Mouse (Mus musculus): ENCODE results near the gene C130026I21Rik.
"Not testable (repeated sequence)": the region's sequence is repeated elsewhere in the genome, so short reads cannot be mapped to it uniquely, and the experiment has no call there.

C130026I21Rik gene

DNA sequence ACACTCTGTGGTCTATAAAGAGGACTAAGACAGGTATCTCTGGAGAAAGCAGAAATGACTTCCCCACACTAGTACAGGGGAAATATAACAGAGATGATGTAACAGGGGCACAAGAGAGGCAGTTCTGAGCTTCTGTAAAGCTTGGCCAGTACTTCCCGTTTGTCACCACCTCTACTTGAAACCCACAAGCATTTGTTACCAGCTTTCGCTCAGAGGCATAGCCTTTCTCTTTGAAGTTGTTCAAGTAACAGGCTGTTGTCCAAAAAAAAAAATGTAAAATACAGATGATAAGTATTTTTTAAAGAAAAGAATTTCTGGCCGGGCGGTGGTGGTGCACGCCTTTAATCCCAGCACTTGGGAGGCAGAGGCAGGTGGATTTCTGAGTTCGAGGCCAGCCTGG, 236.8 kb downstream of the C130026I21Rik start:
- not testable (repeated sequence) for DNase-seq (ENCODE audit: low read depth, low spot score)

- not testable (repeated sequence) for DNase-seq (ENCODE audit: low read depth, low spot score)
These were observed 240.2 kb downstream of the C130026I21Rik start for GRCm38 (mm10) chr1:85030211-85030610.

DNA sequence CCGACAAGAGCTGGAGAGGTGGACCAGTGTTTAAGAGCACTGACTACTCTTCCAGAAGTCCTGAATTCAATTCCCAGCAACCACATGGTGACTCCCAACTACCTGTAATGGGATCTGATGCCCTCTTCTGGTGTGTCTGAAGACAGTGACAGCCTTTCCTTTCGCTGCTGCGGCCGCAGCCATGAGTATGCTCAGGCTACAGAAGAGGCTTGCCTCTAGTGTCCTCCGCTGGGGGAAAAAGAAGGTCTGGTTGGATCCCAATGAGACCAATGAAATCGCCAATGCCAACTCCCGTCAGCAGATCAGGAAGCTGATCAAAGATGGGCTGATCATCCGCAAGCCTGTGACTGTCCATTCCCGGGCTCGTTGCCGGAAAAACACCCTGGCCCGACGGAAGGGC, 258.4 kb downstream of the C130026I21Rik start:
- not testable (repeated sequence) for DNase-seq (ENCODE audit: low read depth, low spot score)

DNA sequence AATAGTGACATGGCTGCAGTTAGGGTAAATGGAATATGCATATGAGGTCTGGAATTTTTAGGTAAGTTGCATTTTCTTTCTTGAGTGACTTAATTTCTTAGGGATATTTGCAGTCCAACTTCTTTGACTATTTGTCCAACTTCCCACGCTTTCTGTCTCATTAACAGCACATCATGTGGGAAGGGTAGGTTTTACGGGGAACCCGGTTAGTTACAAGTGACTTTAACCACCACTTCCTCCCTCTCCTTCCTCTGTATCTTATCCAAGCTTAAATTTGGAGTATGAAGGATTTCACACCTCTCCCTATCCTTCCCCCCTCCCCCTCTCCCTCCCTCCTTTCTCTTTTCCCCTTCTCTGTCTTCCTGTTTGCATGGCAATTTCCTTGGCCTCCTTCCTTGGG, 259.4 kb downstream of the C130026I21Rik start:
- not testable (repeated sequence) for DNase-seq (ENCODE audit: low read depth, low spot score)

DNA sequence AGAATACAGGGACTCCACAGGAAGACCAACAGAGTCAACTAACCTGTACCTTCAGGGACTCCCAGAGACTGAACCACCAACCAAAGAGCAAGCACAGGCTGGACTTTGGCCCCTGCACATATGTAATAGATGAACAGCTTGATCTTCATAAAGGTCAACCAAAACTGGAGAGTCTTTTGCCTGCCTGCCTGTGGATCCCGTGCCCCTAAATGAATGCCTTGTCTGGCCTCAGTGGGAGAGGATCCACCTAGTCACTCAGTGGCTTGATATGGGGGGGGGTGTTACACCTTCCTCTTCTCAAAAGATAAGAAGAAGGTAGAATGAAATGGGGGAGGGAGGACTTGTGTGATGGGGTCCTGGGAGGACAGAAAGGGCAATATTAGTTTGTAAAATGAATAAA, 262.6 kb downstream of the C130026I21Rik start:
- DNase-seq (ENCODE audit: low read depth, low spot score): not testable (repeated sequence)

DNA sequence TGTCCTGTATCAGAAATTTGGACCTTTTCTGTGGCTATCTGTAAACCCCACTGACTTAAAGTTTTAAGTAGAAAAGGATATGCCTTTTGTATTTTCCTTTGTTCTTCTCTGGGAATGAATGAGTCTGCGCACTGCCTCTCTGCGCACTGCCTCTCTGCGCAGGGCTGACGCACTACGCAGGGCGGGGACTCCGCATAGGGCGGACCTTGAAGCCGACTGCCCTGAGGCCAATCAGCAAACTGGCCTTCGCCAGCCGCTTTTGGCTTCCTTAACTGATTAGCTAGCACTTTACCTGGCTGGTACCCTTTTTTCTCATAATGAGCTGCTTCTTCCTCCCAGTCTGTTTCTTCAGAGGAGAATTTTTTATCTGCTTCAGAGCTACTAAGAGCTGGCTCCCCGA, 271.1 kb downstream of the C130026I21Rik start:
- not testable (repeated sequence) for DNase-seq (ENCODE audit: low read depth, low spot score)

- not testable (repeated sequence) for DNase-seq (ENCODE audit: low read depth, low spot score)
These were observed 274.1 kb downstream of the C130026I21Rik start for GRCm38 (mm10) chr1:84996305-84996704.

- not testable (repeated sequence) for DNase-seq (ENCODE audit: low read depth, low spot score)
These were observed 275.9 kb downstream of the C130026I21Rik start for GRCm38 (mm10) chr1:84994461-84994860.

DNA sequence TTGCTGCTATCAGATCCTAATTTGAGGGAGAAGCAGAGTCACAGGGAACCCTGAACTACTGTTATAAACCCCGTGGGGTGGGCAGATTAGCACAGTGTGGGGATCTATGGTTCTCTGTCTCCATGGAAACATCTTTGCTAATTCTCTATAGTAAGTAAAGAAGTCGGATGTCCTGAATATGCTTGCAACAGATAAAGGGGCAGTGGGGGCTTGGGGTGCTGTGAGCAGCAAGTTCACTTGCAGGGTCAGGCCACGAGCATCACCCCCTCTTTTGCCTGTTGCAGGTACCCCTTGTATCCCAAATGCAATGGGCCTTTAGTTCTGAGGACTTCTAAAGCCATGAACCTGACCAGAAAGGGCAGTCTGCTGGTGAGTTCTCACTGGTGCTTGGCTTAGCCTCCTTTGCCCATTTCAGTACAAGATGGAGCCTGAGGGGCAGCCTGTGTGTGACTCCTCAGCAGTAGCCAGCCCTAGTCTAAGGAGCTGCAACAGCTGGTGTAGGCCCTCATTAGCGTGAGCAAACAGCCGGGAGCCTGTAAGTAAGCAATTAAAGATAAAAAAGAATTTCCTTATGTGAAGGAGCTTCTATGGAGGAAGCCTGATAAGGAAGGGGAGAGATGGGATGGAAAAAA, 276.6 kb downstream of the C130026I21Rik start:
- not testable (repeated sequence) for DNase-seq (ENCODE audit: low read depth, low spot score)

DNA sequence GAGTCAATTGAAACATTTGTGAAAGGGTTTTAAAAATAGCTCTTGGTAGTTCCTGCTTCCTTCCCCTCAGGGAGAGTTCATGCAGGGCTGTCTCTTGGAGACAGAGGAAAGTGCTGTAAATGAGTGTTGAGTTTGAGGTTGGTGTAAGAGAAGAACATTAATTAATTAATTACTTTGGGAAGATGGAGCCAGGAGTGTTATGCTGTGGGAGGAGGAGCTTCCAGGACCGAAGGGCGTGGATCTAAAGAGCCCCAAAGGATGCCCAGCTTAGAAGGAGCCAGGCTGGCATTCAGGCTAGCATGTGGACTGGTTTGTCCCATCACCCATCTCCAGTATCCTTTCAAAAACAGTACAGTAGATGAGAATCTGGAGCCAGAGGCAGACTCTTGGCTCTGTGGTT, 277.1 kb downstream of the C130026I21Rik start:
- not testable (repeated sequence) for DNase-seq (ENCODE audit: low read depth, low spot score)

DNA sequence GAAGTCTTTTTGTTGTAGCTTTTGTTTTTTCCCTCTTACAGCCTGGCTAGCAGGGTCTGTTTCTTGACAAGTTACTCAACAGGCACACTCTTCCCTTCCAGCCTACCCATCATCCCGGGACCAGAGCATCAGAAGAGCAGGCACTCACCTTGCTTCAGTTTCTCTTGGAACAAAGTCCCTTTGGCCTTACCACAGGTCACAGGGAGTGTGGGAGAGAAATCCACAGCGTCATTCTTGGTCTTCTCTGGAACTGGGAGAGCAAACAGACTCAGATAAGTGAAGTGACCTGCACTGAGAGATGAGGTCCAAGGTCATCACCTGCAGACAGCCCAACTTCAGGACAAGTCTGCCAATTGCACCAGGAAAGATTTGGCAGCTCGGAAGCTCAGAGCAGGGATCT, 277.5 kb downstream of the C130026I21Rik start:
- not testable (repeated sequence) for DNase-seq (ENCODE audit: low read depth, low spot score)

DNA sequence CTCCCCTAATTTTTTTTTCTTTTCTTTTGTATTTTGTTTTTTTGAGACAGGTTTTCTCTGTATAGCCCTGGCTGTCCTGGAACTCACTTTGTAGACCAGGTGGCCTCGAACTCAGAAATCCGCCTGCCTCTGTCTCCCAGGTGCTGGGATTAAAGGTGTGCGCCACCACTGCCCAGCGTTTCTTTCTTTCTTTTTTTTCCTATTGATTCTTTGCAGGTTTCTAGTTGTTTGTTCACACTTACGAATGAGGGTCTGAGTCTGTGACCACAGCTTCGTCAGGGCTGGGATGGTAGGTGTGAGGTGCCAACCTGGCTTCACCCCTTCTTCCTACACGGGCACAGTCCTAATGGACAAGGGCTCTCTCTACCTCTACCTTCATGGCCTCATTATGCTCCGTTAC, 281.3 kb downstream of the C130026I21Rik start:
- not testable (repeated sequence) for DNase-seq (ENCODE audit: low read depth, low spot score)

DNA sequence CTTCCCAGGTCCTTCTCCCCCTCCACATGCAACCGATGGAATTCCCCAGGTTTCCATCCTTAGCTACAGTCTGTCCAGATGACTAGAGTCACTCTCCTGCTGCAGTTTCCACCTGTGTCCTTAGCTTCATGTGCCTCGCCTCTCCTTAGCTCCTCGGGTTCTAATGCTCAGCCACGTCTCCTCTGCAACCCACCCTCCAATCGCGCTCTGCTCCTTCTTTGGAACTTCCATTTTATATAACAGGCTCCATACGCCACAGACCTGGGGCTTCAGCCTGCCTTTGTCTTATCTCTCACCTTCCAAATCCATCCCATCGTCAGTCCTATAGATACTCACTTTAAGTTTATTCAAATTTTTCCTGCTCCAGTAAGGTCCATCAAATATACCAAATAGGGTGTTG, 282.6 kb downstream of the C130026I21Rik start:
- not testable (repeated sequence) for DNase-seq (ENCODE audit: low read depth, low spot score)

GRCm38 (mm10) chr1:84961779-84962178, 308.6 kb downstream of the C130026I21Rik start:
- DNase-seq (ENCODE audit: low read depth, low spot score): not testable (repeated sequence)

- DNase-seq (ENCODE audit: low read depth, low spot score): not testable (repeated sequence)
These were observed 312.7 kb downstream of the C130026I21Rik start for GRCm38 (mm10) chr1:84957713-84958112.

- not testable (repeated sequence) for DNase-seq (ENCODE audit: low read depth, low spot score)
These were observed 313.6 kb downstream of the C130026I21Rik start for GRCm38 (mm10) chr1:84956771-84957170.

DNA sequence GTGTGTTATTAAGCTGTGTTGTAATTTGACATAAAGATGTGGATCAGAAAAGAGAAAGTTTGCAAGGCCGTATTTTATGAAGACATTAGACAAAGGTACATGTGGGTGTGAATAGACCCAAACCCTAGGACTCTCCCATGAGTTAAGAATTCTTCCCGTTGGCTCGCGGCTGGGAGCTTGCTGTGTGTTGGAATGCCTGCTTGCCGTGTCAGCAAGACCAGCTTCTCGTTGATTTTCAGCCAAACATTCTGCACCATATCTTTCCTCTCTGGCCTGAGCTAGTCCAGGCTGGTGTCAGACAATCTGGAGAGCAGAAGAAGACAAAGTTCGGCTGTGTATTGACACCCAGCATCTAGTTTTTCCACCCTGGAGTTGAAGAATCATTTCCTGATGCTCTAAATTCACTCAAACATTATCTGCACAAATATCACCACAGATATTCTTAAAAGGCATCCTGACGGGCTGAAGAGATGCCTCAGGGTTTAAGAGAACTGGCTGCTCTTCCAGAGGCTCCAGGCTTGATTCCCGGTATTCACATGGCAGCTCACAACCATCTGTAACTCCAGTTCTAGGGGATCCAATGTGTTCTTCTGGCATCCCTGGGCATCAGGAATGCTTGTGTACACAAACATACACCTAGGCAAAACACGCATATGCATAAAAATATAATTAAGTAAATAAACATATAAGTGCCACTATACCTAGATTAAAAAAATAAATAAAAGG, 317.7 kb downstream of the C130026I21Rik start:
- DNase-seq (ENCODE audit: low read depth, low spot score): no peak

DNA sequence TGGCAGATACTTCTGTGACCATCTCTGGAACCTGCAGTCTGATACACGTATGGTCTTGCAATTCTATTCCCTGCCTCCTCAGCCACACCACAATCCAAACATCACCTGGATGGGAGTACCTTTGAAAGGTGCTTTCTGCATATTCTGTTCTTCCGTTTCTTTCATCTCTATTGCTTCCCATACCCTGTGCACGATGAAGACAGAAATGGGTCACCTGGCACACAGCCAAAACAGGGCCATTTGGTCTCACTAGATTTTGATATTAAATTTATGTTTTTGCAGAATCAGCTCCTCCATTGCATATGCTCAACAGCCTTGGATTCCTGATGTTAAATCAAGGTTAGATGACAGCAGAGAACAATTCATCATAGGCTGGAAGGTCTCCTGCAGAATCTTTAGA, 318.8 kb downstream of the C130026I21Rik start:
- no peak for DNase-seq (ENCODE audit: low read depth, low spot score)

DNA sequence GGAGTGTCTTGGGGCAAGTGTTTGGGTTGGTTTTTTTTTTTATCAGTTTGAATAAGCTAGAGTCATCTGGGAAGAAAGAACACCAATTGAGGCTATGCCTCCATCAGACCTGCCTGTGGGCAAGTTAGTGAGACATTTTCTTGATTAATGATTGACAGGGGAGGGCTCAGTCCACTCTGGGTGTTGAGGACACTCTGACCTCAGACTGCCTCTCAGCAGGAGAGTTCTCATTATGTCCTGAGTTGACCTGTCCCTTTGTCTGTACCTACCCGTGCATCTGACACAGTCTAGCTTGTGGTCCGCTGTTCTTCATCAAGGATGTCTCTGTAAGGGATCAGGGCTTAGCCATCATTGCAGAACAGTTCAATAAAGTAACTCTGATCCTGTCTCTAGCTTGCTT, 323.0 kb downstream of the C130026I21Rik start:
- DNase-seq (ENCODE audit: low read depth, low spot score): no peak

GRCm38 (mm10) chr1:84945950-84946349, 324.4 kb downstream of the C130026I21Rik start:
- no peak for DNase-seq (ENCODE audit: low read depth, low spot score)

DNA sequence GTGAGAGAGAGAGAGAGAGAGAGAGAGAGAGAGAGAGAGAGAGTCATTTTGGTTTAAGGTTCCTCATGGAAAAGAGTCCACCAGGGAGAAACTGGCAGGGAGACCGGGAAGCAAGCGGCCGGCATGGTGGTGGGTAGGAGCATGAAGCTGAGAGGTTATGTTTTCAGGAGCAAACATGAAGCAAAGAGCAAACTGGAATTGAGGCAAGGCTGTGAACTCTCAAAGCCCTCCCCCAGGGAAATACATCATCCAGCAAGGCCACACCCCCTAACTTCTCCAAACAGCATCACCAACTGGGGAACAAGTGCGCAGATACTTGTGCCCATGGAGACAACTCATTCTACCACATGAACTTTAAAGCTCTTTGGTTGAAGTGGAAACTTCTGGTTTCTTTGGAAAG, 326.8 kb downstream of the C130026I21Rik start:
- no peak for DNase-seq (ENCODE audit: low read depth, low spot score)

Data from c-Kit-negative CD71-positive TER-119-positive erythroid progenitor cells, embryonic 14.5 days (primary cell).